Mouse (Mus musculus) liver, postnatal 0 days (tissue): ENCODE results near the gene Fer. TPM values are rescaled to one million over a fixed set of nuclear protein-coding genes. Genes with fewer than 3 reads are reported as not detected.

Source experiments
- ATAC-seq: fragments of 200-750 bp; cut with Nextera tagmentation; 2 replicates; pipeline ENCODE4 v1.8.0; 2017; ENCODE audit warnings: mild to moderate bottlenecking, moderate library complexity
- DNase-seq: peaks from one replicate; pipeline ENCODE4 v3.0.0-alpha.2; 2016
- H3K27ac ChIP-seq: fragments of 300-500 bp; sonication (generic); 2 replicates; pipeline ENCODE4 v1.5.1; 2014; ENCODE audit warnings: antibody characterized with exemption, moderate library complexity, mild to moderate bottlenecking, low read depth
- H3K27me3 ChIP-seq: fragments of 300-500 bp; sonication (generic); 2 replicates; pipeline ENCODE4 v1.6.1; 2014; ENCODE audit warnings: low read length, control low read depth, mixed read lengths; ENCODE audit not compliant: insufficient read depth
- H3K36me3 ChIP-seq: fragments of 300-500 bp; sonication (generic); replicated peaks from 2 replicates; pipeline ENCODE4 v1.6.1; 2014; ENCODE audit warnings: mild to moderate bottlenecking, control low read depth, low read length, moderate library complexity, mixed read lengths; ENCODE audit not compliant: insufficient read depth
- H3K4me1 ChIP-seq: fragments of 300-500 bp; sonication (generic); 2 replicates; pipeline ENCODE4 v1.6.1; 2014; ENCODE audit warnings: antibody characterized with exemption, mild to moderate bottlenecking, control low read depth; ENCODE audit not compliant: insufficient read depth
- H3K4me2 ChIP-seq: fragments of 300-500 bp; sonication (generic); 2 replicates; pipeline ENCODE4 v1.6.1; 2014; ENCODE audit warnings: low read depth, mild to moderate bottlenecking, low read length, moderate library complexity, mixed read lengths
- H3K4me3 ChIP-seq: fragments of 300-500 bp; sonication (generic); 2 replicates; pipeline ENCODE4 v1.5.1; 2014; ENCODE audit warnings: low read depth, low read length
- H3K9ac ChIP-seq: fragments of 300-500 bp; sonication (generic); replicated peaks from 2 replicates; pipeline ENCODE4 v1.6.1; 2014; ENCODE audit warnings: mild to moderate bottlenecking, moderate library complexity
- H3K9me3 ChIP-seq: fragments of 300-500 bp; sonication (generic); 2 replicates; pipeline ENCODE4 v1.6.1; 2016; ENCODE audit warnings: mild to moderate bottlenecking, control low read depth, low read length, mixed read lengths
- CTCF ChIP-seq: sonication (generic); IDR thresholded peaks from 2 replicates; pipeline ENCODE4 v1.5.1; 2016; ENCODE audit warnings: antibody characterized with exemption, low read depth
- EP300 ChIP-seq: IDR thresholded peaks from 2 replicates; pipeline ENCODE4 v1.6.1; 2016; ENCODE audit warnings: antibody characterized with exemption, low read depth, mild to moderate bottlenecking
- WGBS: fragments of 180-500 bp; shearing (Covaris S2); extraction: QIAGEN DNeasy Blood & Tissue Kit; methylation state at CpG from one replicate; pipeline ENCODE4 v1.1.7; 2014; ENCODE audit not compliant: insufficient replicate concordance; 5-methylcytosine and 5-hydroxymethylcytosine counted together
- polyA plus RNA-seq: library from polyadenylated mRNA; unstranded; fragments of >200 nt; fragmentation: Nextera tagmentation; extraction: Ambion mirVana; gene quantifications from 2 replicates; pipeline ENCODE4 v1.2.1, GENCODE M21; 2015

Fer gene
- polyA plus RNA-seq, 1 experiment from 2014 or later, result 6.3 TPM

- H3K4me1 ChIP-seq, result peaks cover 12% of the 10 kb centered on the region; the same call in 1 of the 2 replicates
- H3K27me3 ChIP-seq, result no peaks in the 10 kb centered on the region
- WGBS, result 53% methylated on average over 4 of the region's 4 CpGs
- no peaks in the 10 kb centered on the region for H3K36me3 ChIP-seq
- TF ChIP-seq CTCF, result no peak
- no peak for TF ChIP-seq EP300
- H3K27ac ChIP-seq, result no peak overlapping the region
- H3K9ac ChIP-seq, result no peak overlapping the region
- DNase-seq, result no peak
- H3K4me3 ChIP-seq, result no peak overlapping the region
- no peaks in the 10 kb centered on the region for H3K9me3 ChIP-seq
- H3K4me2 ChIP-seq, result no peak overlapping the region
- ATAC-seq, result no peak
Observed at GRCm38 (mm10) chr17:63972181-63972580, 109.3 kb downstream of the Fer start.

- DNase-seq, result peak; percentile 25
- Histone ChIP-seq H3K36me3 (no peaks in the 10 kb centered on the region), H3K27ac (no peak overlapping the region), H3K9ac (no peak overlapping the region), H3K4me1 (peaks cover 12% of the 10 kb centered on the region; the same call in 1 of the 2 replicates), H3K4me2 (no peak overlapping the region), H3K9me3 (no peaks in the 10 kb centered on the region), H3K4me3 (no peak overlapping the region), H3K27me3 (no peaks in the 10 kb centered on the region)
- 44% methylated on average over 5 of the region's 5 CpGs for WGBS
- peak; percentile 83 for ATAC-seq
- 0 out of 2 replicates have a peak, but pooled peaks have one; percentile 30 for TF ChIP-seq EP300
- no peak for TF ChIP-seq CTCF
Observed at GRCm38 (mm10) chr17:63973806-63974205, 110.9 kb downstream of the Fer start.

DNA sequence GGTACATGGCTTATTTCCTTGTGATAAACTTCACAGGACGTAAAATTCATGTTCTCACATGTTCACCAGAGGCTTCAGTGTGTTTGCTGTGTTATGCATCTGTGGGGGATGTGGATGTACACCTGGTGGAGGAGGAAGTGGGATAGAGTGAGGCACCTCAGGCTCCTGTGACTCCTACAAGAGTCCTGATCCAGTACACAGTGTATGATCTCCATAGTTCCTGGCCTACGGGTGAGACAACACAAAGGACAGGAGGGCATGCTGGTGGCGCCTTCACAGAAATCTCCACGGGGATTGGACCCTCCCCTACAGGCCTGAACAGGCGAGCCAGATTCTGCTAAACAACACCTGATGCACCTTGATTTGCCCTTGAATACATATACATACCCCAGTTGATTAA is 111.4 kb downstream of the Fer start:
- ATAC-seq, result no peak
- Histone ChIP-seq H3K4me2 (no peak overlapping the region), H3K36me3 (no peaks in the 10 kb centered on the region), H3K4me1 (peaks cover 12% of the 10 kb centered on the region; the same call in 1 of the 2 replicates), H3K27me3 (no peaks in the 10 kb centered on the region), H3K4me3 (no peak overlapping the region), H3K27ac (no peak overlapping the region), H3K9me3 (no peaks in the 10 kb centered on the region), H3K9ac (no peak overlapping the region)
- 76% methylated on average over 5 of the region's 5 CpGs for WGBS
- no peak for DNase-seq
- TF ChIP-seq CTCF, result no peak
- no peak for TF ChIP-seq EP300

DNA sequence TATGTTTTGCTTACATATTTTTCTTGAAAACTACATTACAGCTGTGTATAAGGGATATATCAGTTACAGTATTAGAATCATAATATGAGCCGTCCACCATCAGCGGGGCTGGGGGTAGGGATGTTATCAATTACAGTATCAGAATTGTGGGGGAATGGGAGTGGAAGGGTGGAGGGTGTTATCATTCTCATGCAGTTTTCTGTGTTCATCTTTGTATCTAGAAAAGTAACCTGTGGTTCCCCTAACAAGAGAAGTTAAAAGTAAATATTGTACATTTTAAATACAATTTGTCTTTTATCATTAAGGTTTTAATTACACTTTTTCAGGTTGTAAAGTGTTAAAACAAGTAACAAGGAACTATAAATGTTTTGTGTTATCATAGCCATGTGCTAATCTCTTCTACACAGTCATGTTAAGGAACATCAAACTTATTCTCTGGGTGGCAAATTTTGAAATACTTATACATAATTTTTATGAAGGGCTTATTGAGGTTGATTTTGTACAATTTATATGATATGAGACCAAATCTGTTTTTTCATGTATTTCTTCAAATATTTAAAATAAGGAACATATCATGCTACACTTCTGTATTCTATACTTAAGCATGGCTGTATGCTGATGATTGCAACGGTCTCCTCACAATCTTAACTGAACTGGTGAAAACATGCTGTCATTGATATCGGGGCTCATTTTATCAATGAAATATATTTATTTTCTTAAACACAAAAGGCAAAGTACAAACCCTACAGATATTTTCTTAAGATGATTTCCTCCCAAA is 116.1 kb downstream of the Fer start:
- Histone ChIP-seq H3K27ac (no peak overlapping the region), H3K36me3 (no peaks in the 10 kb centered on the region), H3K4me2 (no peak overlapping the region), H3K9ac (no peak overlapping the region), H3K9me3 (no peaks in the 10 kb centered on the region), H3K27me3 (no peaks in the 10 kb centered on the region), H3K4me3 (no peak overlapping the region), H3K4me1 (peaks cover 8% of the 10 kb centered on the region; the same call in 1 of the 2 replicates)
- no peak for TF ChIP-seq CTCF
- TF ChIP-seq EP300, result peak; percentile 76
- 45% methylated on average over 4 of the region's 4 CpGs for WGBS
- ATAC-seq (no peak), DNase-seq (no peak)

GRCm38 (mm10) chr17:63980167-63980566 is 117.3 kb downstream of the Fer start:
- ATAC-seq, result no peak
- H3K4me2 ChIP-seq, result no peak overlapping the region
- no peak for DNase-seq
- H3K36me3 ChIP-seq, result no peaks in the 10 kb centered on the region
- no peak overlapping the region for H3K27ac ChIP-seq
- WGBS, result 60% methylated on average over 3 of the region's 3 CpGs
- no peaks in the 10 kb centered on the region for H3K27me3 ChIP-seq
- no peaks in the 10 kb centered on the region; the same call in 1 of the 2 replicates for H3K4me1 ChIP-seq
- no peak overlapping the region for H3K4me3 ChIP-seq
- no peaks in the 10 kb centered on the region for H3K9me3 ChIP-seq
- TF ChIP-seq CTCF (no peak), EP300 (no peak)
- no peak overlapping the region for H3K9ac ChIP-seq

- DNase-seq, result no peak
- Histone ChIP-seq H3K4me3 (no peak overlapping the region), H3K9me3 (no peaks in the 10 kb centered on the region), H3K36me3 (no peaks in the 10 kb centered on the region), H3K27ac (no peak overlapping the region), H3K4me1 (peaks cover under 1% of the 10 kb centered on the region; the same call in 1 of the 2 replicates), H3K9ac (no peak overlapping the region), H3K27me3 (no peaks in the 10 kb centered on the region), H3K4me2 (no peak overlapping the region)
- ATAC-seq, result no peak
- 44% methylated on average over 2 of the region's 2 CpGs for WGBS
- TF ChIP-seq CTCF (no peak), EP300 (no peak)
Observed at GRCm38 (mm10) chr17:63988710-63989109, 125.8 kb downstream of the Fer start.
